Mouse (Mus musculus) embryonic facial prominence, embryonic 14.5 days (tissue): ENCODE measurements around the gene Sorbs1. TPM values are rescaled to one million over a fixed set of nuclear protein-coding genes. Genes with fewer than 3 reads are reported as not detected.

Source experiments
- polyA plus RNA-seq: library from polyadenylated mRNA; unstranded; fragments of >200 nt; fragmentation: Nextera tagmentation; extraction: Ambion mirVana; gene quantifications from 2 replicates; pipeline ENCODE4 v1.2.1, GENCODE M21; 2014

The Sorbs1 gene
- polyA plus RNA-seq, 1 experiment from 2014 or later, result 54.1 TPM

Other genes starting within 250 kb of the Sorbs1 start
- gene Pdlim1, start 241.9 kb downstream of the Sorbs1 start, polyA plus RNA-seq, result 143 and 150 TPM in 2 replicates
- 62.5 and 73.1 TPM in 2 replicates for gene Aldh18a1, start 74.7 kb upstream of the Sorbs1 start, polyA plus RNA-seq
- gene Tctn3, start 98.5 kb upstream of the Sorbs1 start, polyA plus RNA-seq, result 10.5 and 11.6 TPM in 2 replicates
- gene Entpd1, start 98.6 kb upstream of the Sorbs1 start, polyA plus RNA-seq, result 15.7 and 18.3 TPM in 2 replicates
- not detected in 2 replicates for gene Cc2d2b, start 235.0 kb upstream of the Sorbs1 start, polyA plus RNA-seq